ENCODE assay signal across 1 mouse cellular context in the genomic region with DNA sequence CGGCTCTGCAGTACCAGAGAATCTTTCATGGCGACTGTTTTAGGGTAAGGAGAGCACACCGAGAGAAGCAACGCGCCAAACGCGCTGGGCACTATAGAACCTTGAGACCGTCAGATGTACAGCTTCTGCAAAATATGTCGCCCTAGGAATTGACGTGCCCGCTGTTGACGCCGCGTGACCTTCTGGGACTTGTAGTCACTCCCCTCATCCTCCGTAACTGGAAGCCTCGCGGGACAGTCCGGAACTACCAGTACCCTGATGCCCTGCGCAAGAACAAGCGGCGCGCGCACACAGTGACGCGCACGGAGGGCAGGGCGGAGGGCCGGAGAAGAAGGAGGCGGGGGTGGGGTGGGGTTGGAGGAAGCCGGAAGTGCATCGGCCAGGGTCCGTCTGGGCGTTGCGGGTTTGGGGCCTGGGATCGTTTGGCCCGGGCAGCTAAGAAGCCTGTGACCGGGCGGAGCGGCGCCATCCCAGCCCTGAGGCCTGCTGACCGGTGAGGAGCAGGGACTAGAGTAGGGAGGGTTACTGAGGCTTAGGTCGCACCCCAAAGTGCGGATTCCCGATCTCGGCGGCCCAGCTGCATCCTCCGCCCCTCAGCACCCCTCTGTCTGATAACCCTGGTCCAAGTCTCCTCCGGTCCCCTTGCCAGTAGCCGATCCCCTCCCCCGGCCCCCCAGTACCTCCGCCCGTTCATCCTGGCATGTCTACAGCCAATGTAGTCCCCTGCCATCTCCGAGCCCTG.
A peak's percentile ranks its signal among the peaks of the same experiment; 100 is the strongest.
TF ChIP-seq lines count a peak whose summit lies in the region.

A gene (minus strand): TSS at position 225 of the 742 bp plus-strand sequence.
A gene (plus strand): TSS at position 317 of the 742 bp plus-strand sequence.

TF ChIP-seq in MEL, 35 proteins besides CTCF, POLR2A, EP300 and RAD21 (continued from another document):
- TF ChIP-seq ZMIZ1 (IDR thresholded peaks at IDR 0.05; ENCODE audit: low read depth, low read length), result peak; percentile 68
- peak; percentile 78; the same call in 1 of the 2 replicates for TF ChIP-seq MYC (IDR thresholded peaks at IDR 0.05; ENCODE audit: low read depth, low read length)
- TF ChIP-seq UBTF (IDR thresholded peaks at IDR 0.05; ENCODE audit: borderline replicate concordance, insufficient read depth, low read depth, low read length), result no peak
- peak; percentile 76; the same call in 1 of the 2 replicates for TF ChIP-seq MAX (IDR thresholded peaks at IDR 0.05; ENCODE audit: low read length)
- TF ChIP-seq ELF1 (IDR thresholded peaks at IDR 0.05; ENCODE audit: low read depth, low read length), result peak; percentile 95
- 0 out of 2 replicates have a peak, but pooled peaks have one; percentile 48 for TF ChIP-seq GABPA (IDR thresholded peaks at IDR 0.05; ENCODE audit: low read depth, low read length)
- TF ChIP-seq TCF12 (IDR thresholded peaks at IDR 0.05; ENCODE audit: low read depth, low read length), result peak; percentile 30; the same call in 1 of the 2 replicates
- TF ChIP-seq MAFK (IDR thresholded peaks at IDR 0.05; ENCODE audit: borderline replicate concordance, low read depth, low read length), result no peak
- peak; percentile 58; the same call in 1 of the 2 replicates for TF ChIP-seq TBP (IDR thresholded peaks at IDR 0.05; ENCODE audit: low read depth, low read length)
- TF ChIP-seq SIN3A (IDR thresholded peaks at IDR 0.05; ENCODE audit: low read length), result peak; percentile 99
- TF ChIP-seq SMC3 (IDR thresholded peaks at IDR 0.05; ENCODE audit: low read depth, low read length), result no peak
- TF ChIP-seq JUND (IDR thresholded peaks at IDR 0.05; ENCODE audit: low read depth, low read length), result no peak
- TF ChIP-seq ZC3H11A (IDR thresholded peaks at IDR 0.05; ENCODE audit: low read depth, low read length), result no peak
- TF ChIP-seq MYB (IDR thresholded peaks at IDR 0.05; ENCODE audit: low read depth, low read length), result no peak
- no peak for TF ChIP-seq POLR2AphosphoS5 (IDR thresholded peaks at IDR 0.05; ENCODE audit: borderline replicate concordance, low read depth, low read length)
- peak; percentile 99 for TF ChIP-seq HCFC1 (IDR thresholded peaks at IDR 0.05; ENCODE audit: low read depth, low read length)
- TF ChIP-seq ZKSCAN1 (IDR thresholded peaks at IDR 0.05; ENCODE audit: low read depth, low read length), result no peak
- TF ChIP-seq KAT2A (conservative IDR thresholded peaks at IDR 0.05; ENCODE audit: low read depth, low read length), result peak; percentile 96
- TF ChIP-seq NELFE (IDR thresholded peaks at IDR 0.05; ENCODE audit: low read depth, low read length), result peak; percentile 74
- TF ChIP-seq BHLHE40 (IDR thresholded peaks at IDR 0.05; ENCODE audit: borderline replicate concordance, low read depth, low read length), result no peak
- TF ChIP-seq CHD1 (IDR thresholded peaks at IDR 0.05; ENCODE audit: low read depth, low read length), result no peak
- no peak for TF ChIP-seq E2F4 (IDR thresholded peaks at IDR 0.05; ENCODE audit: borderline replicate concordance, low read depth, low read length)
TF ChIP-seq in MEL: peak in this region for 18.
